Mouse (Mus musculus) c-Kit-positive CD71-positive TER-119-negative erythroid progenitor cells, embryonic 14.5 days (primary cell): ENCODE results near the gene Trip6.

Source experiments
- DNase-seq: peaks from one replicate; pipeline ENCODE4 v3.0.0-alpha.2; 2013; ENCODE audit warnings: low read depth

Trip6 gene

DNA sequence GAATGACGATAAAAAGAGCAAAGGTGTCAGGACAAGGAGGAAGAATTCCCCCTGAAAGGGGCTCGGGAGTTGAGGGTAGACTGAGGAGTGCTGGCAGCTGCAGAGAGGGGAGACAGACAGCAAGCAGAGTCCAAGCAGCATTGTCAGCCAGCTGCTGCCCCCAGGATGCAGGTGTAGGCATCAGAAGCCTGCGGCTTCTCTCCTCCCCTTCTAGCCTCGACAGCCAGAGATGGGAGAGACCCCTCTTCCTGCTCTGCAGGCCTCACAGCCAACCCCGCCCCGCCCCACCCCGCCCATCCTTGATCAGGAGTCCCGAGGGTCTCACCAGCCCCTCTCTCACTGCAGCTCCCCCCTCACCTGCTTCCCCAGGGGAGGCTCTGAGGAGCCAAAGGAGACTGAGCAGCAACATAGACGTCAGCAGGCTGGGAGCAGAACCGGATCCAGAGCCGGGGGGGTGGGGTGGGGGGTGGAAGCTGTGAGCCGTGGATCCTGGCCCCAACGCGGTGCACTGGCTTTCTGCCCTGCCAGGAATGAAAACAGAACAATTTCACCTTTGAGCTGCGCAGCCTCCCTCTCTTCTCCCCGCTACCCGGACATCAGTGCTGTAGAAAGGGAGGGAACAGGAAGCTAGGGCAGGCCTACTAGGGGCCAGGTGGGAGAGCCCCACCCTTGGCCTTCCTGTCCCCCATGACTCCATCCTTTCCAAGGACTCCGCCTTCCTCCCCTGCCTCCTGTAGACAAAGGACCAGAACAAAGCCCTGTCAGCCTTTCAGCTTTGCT lies 45.9 kb downstream of the Trip6 start:
- DNase-seq, result no peak

- DNase-seq, result no peak
Observed at GRCm38 (mm10) chr5:137264787-137265186, 49.4 kb downstream of the Trip6 start.

DNA sequence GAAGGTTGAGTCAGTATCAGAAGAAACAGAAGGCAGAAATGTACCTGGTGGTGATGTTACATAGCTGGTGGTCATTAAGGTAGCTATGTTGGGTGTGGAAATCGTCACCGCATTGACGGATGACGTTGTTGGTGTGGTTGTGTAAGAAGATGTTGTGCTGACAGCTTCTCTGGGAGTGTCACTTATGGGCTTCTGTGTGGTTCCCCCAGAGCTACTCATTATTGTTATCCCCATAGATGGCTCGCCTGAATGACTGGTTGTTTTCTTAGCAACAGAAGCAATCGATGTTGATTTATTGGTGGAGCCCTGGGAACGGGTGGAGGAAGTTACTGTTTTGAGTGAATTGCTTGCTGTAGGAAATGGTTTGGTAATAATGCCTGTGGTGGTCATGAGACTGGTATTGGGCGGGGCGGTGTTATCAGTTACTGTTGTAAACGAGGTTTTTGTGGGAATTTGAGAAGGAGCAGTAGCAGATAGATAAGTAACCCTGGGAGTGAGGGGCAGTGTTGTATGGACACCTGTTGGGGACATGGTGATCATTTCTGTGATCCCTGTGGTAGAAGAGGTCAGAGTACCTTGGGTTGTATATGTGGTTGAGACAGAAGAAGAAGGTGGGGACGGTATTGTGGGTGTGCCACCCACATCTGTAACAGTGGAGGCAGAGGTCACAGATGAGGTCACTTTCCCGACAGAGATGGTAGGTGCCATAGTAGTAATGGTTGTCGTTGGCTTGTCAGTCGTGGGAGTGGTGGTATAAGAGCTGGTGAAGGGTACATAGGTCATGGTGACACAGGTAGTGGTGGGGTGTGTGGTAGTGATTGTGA lies 50.1 kb downstream of the Trip6 start:
- DNase-seq, result no peak
